ENCODE assay signal across 9 mouse cellular contexts in genomic region chr5:115480101-115480500, GRCm38 (mm10). TPM values are rescaled to one million over a fixed set of nuclear protein-coding genes. Genes with fewer than 3 reads are reported as not detected.
DNase-seq lines count a peak whose midpoint lies in the region; ATAC-seq and TF ChIP-seq lines count a peak whose summit lies in the region.
"Had no signal": no experiment of that assay in that cellular context is flagged by ENCODE, and none has a peak within 500 bp of the region (broad histone marks: within the 10 kb centered on the region; RNA-seq: fewer than 3 reads in every experiment).

No protein-coding gene starts in this region.

- H3K9me3 ChIP-seq in E14TG2a.4 (ENCODE audit: low read length), result no peaks in the 10 kb centered on the region
- no peaks in the 10 kb centered on the region for H3K9me3 ChIP-seq in heart, postnatal 0 days (replicated peaks; ENCODE audit: control insufficient read depth, low read length)

- no peak for TF ChIP-seq EP300 in heart, postnatal 0 days (IDR thresholded peaks at IDR 0.05; ENCODE audit: low read depth)

- peaks cover 6% of the 10 kb centered on the region for H3K27me3 ChIP-seq in E14TG2a.4 (ENCODE audit: insufficient read depth, low read length)
- no peaks in the 10 kb centered on the region for H3K27me3 ChIP-seq in heart, postnatal 0 days (ENCODE audit: control insufficient read depth, insufficient read depth, low read length)

- no peak overlapping the region for H3K9ac ChIP-seq in heart, postnatal 0 days (replicated peaks; ENCODE audit: low read depth, low read length)

- no peak for ATAC-seq in heart, postnatal 0 days (ENCODE audit: insufficient read depth, low read depth)

- 44% methylated on average over 27 of the region's 27 CpGs for WGBS in heart, postnatal 0 days

- DNase-seq in heart, adult 11 months, result peak; percentile 94
- no peak for DNase-seq in heart, adult 18-20 months
- no peak for DNase-seq in heart, postnatal 0 days (ENCODE audit: low spot score)
- peak; percentile 51 for DNase-seq in lung, postnatal 10 days
- DNase-seq in c-Kit-positive CD71-positive TER-119-positive erythroid progenitor cells, embryonic 14.5 days (ENCODE audit: low spot score), result no peak
- no peak for DNase-seq in adipocyte (ENCODE audit: low spot score)
- no peak for DNase-seq in embryo, embryonic 10.5 days (ENCODE audit: low spot score)

- peak overlapping the region; percentile 37 for H3K4me2 ChIP-seq in heart, postnatal 0 days (ENCODE audit: low read depth, low read length)

- H3K36me3 ChIP-seq in E14TG2a.4 (ENCODE audit: insufficient read depth, low read length), result peaks cover 13% of the 10 kb centered on the region
- peaks cover 13% of the 10 kb centered on the region for H3K36me3 ChIP-seq in heart, postnatal 0 days (replicated peaks; ENCODE audit: control insufficient read depth, insufficient read depth, low read length)

- peaks cover 79% of the 10 kb centered on the region for H3K4me1 ChIP-seq in E14TG2a.4 (replicated peaks; ENCODE audit: low read depth, low read length)
- 0 out of 2 replicates have a peak, but pooled peaks cover 4% of the 10 kb centered on the region for H3K4me1 ChIP-seq in heart, postnatal 0 days (ENCODE audit: control insufficient read depth, insufficient read depth)

- TF ChIP-seq CTCF in E14TG2a.4 (conservative IDR thresholded peaks at IDR 0.05; ENCODE audit: low read length), result no peak
- TF ChIP-seq CTCF in heart, postnatal 0 days (IDR thresholded peaks at IDR 0.05; ENCODE audit: low read depth), result no peak

- H3K27ac ChIP-seq in heart, postnatal 0 days (ENCODE audit: low read depth), result no peak overlapping the region

- peak overlapping the region; percentile 77 for H3K4me3 ChIP-seq in E14TG2a.4 (replicated peaks; ENCODE audit: low read length)
- H3K4me3 ChIP-seq in heart, postnatal 0 days (ENCODE audit: low read depth, low read length), result no peak overlapping the region
- H3K4me3 ChIP-seq: myocyte had no signal

RNA-seq across cellular contexts. Expression of gene Sirt4, which starts 4.4 kb away (rescaled TPM):
- total RNA-seq in heart, adult 18-20 months (2021), result 10 to 100 TPM; 13.6 to 19.5 TPM
- 13.8 and 29.0 TPM in 2 replicates for total RNA-seq in heart, postnatal 0 days (2014; rRNA removed; ENCODE audit: low replicate concordance)
- 14.5 and 15.4 TPM in 2 replicates for polyA plus RNA-seq in heart, postnatal 0 days (2015; fragmentation: Nextera tagmentation; extraction: Ambion mirVana)

RNA-seq across cellular contexts. Expression of gene Pla2g1b, which starts 14.0 kb away (rescaled TPM):
- total RNA-seq in heart, adult 18-20 months (2021), result not detected
- not detected in 2 replicates for total RNA-seq in heart, postnatal 0 days (2014; rRNA removed; ENCODE audit: low replicate concordance)
- not detected in 2 replicates for polyA plus RNA-seq in heart, postnatal 0 days (2015; fragmentation: Nextera tagmentation; extraction: Ambion mirVana)
- polyA plus RNA-seq: myocyte had no signal

RNA-seq across cellular contexts. Expression of gene Pxn, which starts 26.4 kb away (rescaled TPM):
- 10 to 100 TPM; 34.0 to 35.1 TPM for total RNA-seq in heart, adult 18-20 months (2021)
- 66.6 and 68.8 TPM in 2 replicates for total RNA-seq in heart, postnatal 0 days (2014; rRNA removed; ENCODE audit: low replicate concordance)
- polyA plus RNA-seq in heart, postnatal 0 days (2015; fragmentation: Nextera tagmentation; extraction: Ambion mirVana), result 19.3 and 19.9 TPM in 2 replicates

RNA-seq across cellular contexts. Expression of gene Msi1, which starts 50.7 kb away (rescaled TPM):
- total RNA-seq in heart, adult 18-20 months (2021), result under 1 TPM; 0.40 to 0.67 TPM
- total RNA-seq in heart, postnatal 0 days (2014; rRNA removed; ENCODE audit: low replicate concordance), result 2.5 and 5.6 TPM in 2 replicates
- polyA plus RNA-seq in heart, postnatal 0 days (2015; fragmentation: Nextera tagmentation; extraction: Ambion mirVana), result 0.99 and 1.1 TPM in 2 replicates

Comparison
In these comparisons a context has a peak if more than half of its experiments do, and no peak if none do; other contexts are left out.
1. DNase-seq: peak in heart, adult 11 months (single experiment) and lung, postnatal 10 days (single experiment); none in heart, adult 18-20 months (0 of 2), heart, postnatal 0 days (single experiment), c-Kit-positive CD71-positive TER-119-positive erythroid progenitor cells, embryonic 14.5 days (single experiment), adipocyte (single experiment) and embryo, embryonic 10.5 days (single experiment).